Mouse (Mus musculus): ENCODE results near the gene Mpzl2.

DNA sequence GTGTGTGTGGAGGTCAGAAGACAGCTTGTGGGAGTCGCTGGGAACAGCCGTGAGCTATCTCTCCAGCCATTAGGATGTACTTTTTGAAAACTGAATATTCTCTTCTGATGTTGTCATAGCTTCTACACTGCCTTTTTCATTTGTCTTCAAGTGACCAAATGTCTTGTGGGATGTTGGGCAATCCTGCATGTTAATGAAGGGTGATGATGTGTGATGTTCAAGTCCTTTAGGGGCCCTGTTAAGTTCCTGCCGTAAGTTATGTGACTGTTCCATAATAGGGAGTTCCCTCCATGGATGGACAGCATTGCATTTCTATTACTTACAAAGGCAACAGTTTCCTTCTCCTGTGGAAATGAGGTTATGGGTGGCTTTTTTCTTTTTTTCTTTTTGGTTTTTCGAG, 27.1 kb downstream of the Mpzl2 start:
- TF ChIP-seq POLR2A (IDR thresholded peaks at IDR 0.05; ENCODE audit: low read depth, low read length): no peak
- no peak for TF ChIP-seq CTCF (conservative IDR thresholded peaks at IDR 0.05; ENCODE audit: insufficient read depth, insufficient read length, low read depth, low read length)

All from kidney, adult 2 months (tissue).